Mouse (Mus musculus) ES-E14 (cell line): Measurements from ENCODE around the gene A730009L09Rik. TPM values are rescaled to one million over a fixed set of nuclear protein-coding genes. Genes with fewer than 3 reads are reported as not detected.

Experiments used
- DNase-seq: peaks from one replicate; pipeline ENCODE4 v3.0.0-alpha.2; 2013; ENCODE audit warnings: low read depth, low spot score
- H3K27ac ChIP-seq: 2 replicates; pipeline ENCODE4 v1.5.1; 2012; ENCODE audit warnings: low read depth, mild to moderate bottlenecking, low read length, moderate library complexity, mixed read lengths; ENCODE audit not compliant: poor library complexity, insufficient read depth, severe bottlenecking
- H3K36me3 ChIP-seq: 2 replicates; pipeline ENCODE4 v1.6.1; 2012; ENCODE audit warnings: mild to moderate bottlenecking, low read length, moderate library complexity, mixed read lengths; ENCODE audit not compliant: control insufficient read depth, poor library complexity, insufficient read depth, severe bottlenecking
- H3K4me1 ChIP-seq, 2 experiments: fragments of 150-350 bp in 1 of 2; sonication (generic) in 1 of 2; 2 replicates each; pipeline ENCODE4 v1.6.1; 2012; ENCODE audit warnings: low read length in 2 of 2, mild to moderate bottlenecking in 1 of 2, mixed read lengths in 1 of 2; ENCODE audit not compliant: control insufficient read depth in 2 of 2, insufficient read depth in 2 of 2, poor library complexity in 1 of 2
- H3K4me3 ChIP-seq, 2 experiments: fragments of 150-350 bp in 1 of 2; sonication (generic) in 1 of 2; 2 replicates each; pipeline ENCODE4 v1.5.1; 2012; ENCODE audit warnings: low read length in 2 of 2, low read depth in 1 of 2, mild to moderate bottlenecking in 1 of 2, mixed read lengths in 1 of 2; ENCODE audit not compliant: insufficient read depth in 1 of 2, poor library complexity in 1 of 2, severe bottlenecking in 1 of 2
- H3K9ac ChIP-seq: 2 replicates; pipeline ENCODE4 v1.6.1; 2012; ENCODE audit warnings: low read depth, mild to moderate bottlenecking, low read length, mixed read lengths; ENCODE audit not compliant: poor library complexity, insufficient read depth, severe bottlenecking
- H3K9me3 ChIP-seq: fragments of 150-350 bp; sonication (generic); 2 replicates; pipeline ENCODE4 v1.6.1; 2012; ENCODE audit warnings: low read depth, mild to moderate bottlenecking, low read length; ENCODE audit not compliant: control insufficient read depth, insufficient read depth
- CHD2 ChIP-seq: IDR thresholded peaks from 2 replicates; pipeline ENCODE4 v1.6.1; 2014; ENCODE audit warnings: mild to moderate bottlenecking, low read depth, low read length, inconsistent platforms
- HCFC1 ChIP-seq: IDR thresholded peaks from 2 replicates; pipeline ENCODE4 v1.6.1; 2012; ENCODE audit warnings: low read length, inconsistent platforms, borderline replicate concordance; ENCODE audit not compliant: insufficient read depth
- MAFK ChIP-seq: IDR thresholded peaks from 2 replicates; pipeline ENCODE4 v1.6.1; 2014; ENCODE audit warnings: mild to moderate bottlenecking, low read depth, low read length, inconsistent platforms; ENCODE audit not compliant: insufficient read depth
- ZC3H11A ChIP-seq: IDR thresholded peaks from 2 replicates; pipeline ENCODE4 v1.6.1; 2012; ENCODE audit warnings: low read depth, mild to moderate bottlenecking, inconsistent platforms, low read length, borderline replicate concordance
- ZNF384 ChIP-seq: IDR thresholded peaks from 2 replicates; pipeline ENCODE4 v1.6.1; 2012; ENCODE audit warnings: low read depth, low read length, inconsistent platforms
- in situ Hi-C, 2 experiments: fragments of 600-800 bp; cut with MboI; formaldehyde crosslinking; loops; one replicate each; pipeline ENCODE4 v1.15.1; 2025; ENCODE audit warnings: low sequenced_read_pairs in 2 of 2, inconsistent platforms in 1 of 2; ENCODE audit not compliant: unreplicated experiment in 2 of 2
- total RNA-seq: library from RNA; depleted of rRNA; stranded (reverse); fragments of 300-350 nt; gene quantifications from 2 replicates; pipeline ENCODE4 v1.2.3, GENCODE M21; 2012

Gene A730009L09Rik
- total RNA-seq, 1 experiment: not detected

DNA sequence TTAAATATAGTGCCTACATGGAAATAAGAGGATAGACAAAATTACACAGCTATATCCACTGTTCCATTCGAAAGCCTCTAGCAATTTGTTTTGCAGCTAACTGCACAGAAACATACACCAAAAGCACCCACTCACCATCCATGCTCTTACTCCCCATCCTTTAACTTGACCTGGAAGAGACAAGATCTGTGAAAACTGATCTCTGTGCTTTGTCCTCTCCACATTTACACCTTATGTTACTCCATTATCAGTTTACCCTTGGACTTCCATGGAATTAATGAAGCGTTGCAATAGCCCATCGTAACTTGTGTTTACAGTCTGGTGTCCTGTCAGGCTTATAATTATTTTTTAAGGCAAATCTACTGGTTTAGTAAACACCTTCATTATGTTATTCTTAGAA, 20.1 kb upstream of the A730009L09Rik start:
- Histone ChIP-seq H3K4me3 (no peak overlapping the region), H3K4me1 (no peaks in the 10 kb centered on the region), H3K36me3 (no peaks in the 10 kb centered on the region), H3K27ac (no peak overlapping the region), H3K9me3 (no peaks in the 10 kb centered on the region), H3K9ac (no peak overlapping the region)
- in situ Hi-C loops: no loop called here
- TF ChIP-seq CHD2 (no peak), ZNF384 (no peak), MAFK (no peak), HCFC1 (no peak), ZC3H11A (no peak)
- DNase-seq: no peak

DNA sequence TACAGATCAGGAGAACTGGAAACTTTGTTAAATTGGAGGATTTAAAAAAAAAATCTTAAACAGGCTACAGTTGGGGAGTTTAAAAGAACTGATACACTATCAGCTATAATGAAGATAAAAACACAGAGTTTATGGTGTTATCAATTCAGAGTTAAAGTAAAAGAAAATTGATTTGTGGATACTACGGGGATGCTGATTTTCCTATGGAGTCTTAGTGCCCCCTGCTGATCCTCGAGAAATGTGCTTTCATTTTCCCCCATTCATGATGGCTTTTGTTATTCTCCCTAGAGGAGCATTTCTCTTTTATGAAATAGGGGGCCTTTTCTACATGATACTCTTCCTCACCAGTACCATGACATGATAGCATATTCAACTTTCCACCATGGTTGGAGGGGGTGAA, 19.5 kb upstream of the A730009L09Rik start:
- Histone ChIP-seq H3K4me1 (no peaks in the 10 kb centered on the region), H3K9ac (no peak overlapping the region), H3K4me3 (no peak overlapping the region), H3K27ac (no peak overlapping the region), H3K9me3 (no peaks in the 10 kb centered on the region), H3K36me3 (no peaks in the 10 kb centered on the region)
- TF ChIP-seq ZNF384 (no peak), ZC3H11A (no peak), MAFK (no peak), CHD2 (no peak), HCFC1 (no peak)
- no peak for DNase-seq
- in situ Hi-C loops: no loop called here

DNA sequence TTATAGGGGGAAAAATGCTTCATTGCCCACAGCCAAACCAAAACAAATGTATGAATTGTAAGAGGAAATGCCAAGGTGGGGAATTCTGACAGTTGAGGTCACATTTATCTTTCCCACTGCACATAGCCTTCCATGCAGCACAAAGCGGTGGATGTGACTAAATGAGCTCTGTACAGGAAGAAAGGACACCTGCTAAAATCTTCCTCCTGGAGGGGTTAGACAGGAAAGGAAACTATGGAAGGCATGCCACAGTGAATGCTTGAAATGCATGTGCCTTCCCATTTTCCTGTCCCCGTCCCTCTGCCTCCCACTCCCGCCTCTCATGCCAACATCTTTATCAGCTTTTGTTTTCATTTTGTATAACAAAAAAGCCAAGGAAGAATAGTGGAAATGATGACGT, 7.2 kb upstream of the A730009L09Rik start:
- TF ChIP-seq ZC3H11A (no peak), ZNF384 (no peak), HCFC1 (no peak), MAFK (no peak), CHD2 (no peak)
- DNase-seq: no peak
- Histone ChIP-seq H3K9ac (no peak overlapping the region), H3K4me3 (no peak overlapping the region), H3K4me1 (no peaks in the 10 kb centered on the region), H3K36me3 (no peaks in the 10 kb centered on the region), H3K9me3 (no peaks in the 10 kb centered on the region), H3K27ac (no peak overlapping the region)
- in situ Hi-C loops: no loop called here

DNA sequence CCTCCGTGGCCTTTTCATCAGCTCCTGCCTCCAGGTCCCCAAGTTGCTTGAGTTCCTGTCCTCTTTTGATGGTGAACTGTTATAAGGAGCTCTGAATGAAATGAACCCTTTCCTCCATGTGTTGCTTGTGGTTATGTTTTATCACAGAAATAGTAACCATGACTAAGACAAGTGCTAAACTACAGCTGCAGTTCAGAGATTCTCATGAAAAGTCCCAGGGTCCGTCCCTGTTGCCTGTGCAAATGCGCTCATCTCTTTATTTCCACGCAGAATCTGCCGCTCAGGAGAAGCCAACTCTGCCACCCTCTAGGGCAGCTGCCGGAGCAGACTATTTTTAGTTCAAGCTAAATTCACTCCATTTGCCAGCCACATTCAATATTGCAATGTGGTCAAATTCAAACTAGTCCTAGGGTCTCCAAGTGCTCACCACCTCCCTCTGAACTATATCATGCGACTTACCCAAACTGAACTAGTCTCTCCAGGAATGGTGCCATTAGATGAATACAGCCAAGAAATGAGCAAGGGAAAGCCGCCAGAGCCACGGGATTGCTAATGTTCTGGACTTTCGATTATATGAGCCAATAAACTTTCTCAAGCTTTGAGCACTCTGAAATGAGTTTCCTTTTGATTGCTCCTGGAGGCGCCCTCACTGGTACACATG, 7.2 kb downstream of the A730009L09Rik start:
- no peaks in the 10 kb centered on the region for H3K9me3 ChIP-seq
- TF ChIP-seq HCFC1 (no peak), ZC3H11A (no peak), ZNF384 (no peak), CHD2 (no peak), MAFK (no peak)
- no peaks in the 10 kb centered on the region for H3K4me1 ChIP-seq
- H3K27ac ChIP-seq: no peak overlapping the region
- no peak overlapping the region for H3K4me3 ChIP-seq
- no peaks in the 10 kb centered on the region for H3K36me3 ChIP-seq
- no peak overlapping the region for H3K9ac ChIP-seq
- no peak for DNase-seq
- in situ Hi-C loops: no loop called here
